8 mouse cellular contexts compared by ENCODE assay signal in the genomic region with DNA sequence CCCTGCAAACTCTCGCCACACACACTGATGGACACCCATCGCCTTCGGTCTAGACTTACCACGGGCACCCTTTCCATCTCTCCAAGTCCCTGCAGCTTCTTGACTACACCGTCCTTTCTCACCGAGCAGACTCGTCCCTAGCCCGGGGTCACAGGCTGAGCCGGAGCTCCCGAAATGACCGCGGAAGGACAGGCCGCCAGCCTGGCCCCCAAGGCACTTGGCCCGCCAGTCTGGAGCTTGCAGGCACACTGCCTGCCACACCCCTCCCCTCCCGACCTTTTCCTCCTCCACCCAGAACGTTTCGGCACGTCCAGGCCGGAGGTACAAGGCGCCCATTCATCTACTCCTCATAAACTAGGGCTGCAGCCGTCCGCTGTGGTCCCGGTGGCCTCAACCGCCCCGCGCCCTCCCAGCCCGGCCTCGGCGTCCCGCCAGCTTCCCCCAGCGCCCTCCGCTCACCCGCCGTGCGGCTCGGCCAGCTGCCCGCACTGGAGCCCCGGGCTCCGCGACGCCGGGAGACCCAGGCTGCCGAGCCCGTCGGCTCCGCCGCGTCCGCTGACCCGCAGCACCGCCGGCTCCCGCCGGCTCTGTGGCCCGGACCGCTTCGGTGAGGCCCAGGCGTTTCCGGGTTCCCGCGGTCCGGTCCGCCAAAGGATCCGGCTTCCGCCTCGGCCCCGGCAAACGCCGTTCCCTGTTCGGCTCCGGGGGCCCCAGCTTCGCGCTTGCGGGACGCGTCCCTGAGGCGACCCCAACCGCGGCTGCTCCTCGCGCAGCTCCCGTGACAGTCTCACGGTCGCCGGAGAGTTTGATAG. TPM values are rescaled to one million over a fixed set of nuclear protein-coding genes. Genes with fewer than 3 reads are reported as not detected.
DNase-seq lines count a peak whose midpoint lies in the region; ATAC-seq and TF ChIP-seq lines count a peak whose summit lies in the region.

No protein-coding gene starts in this region.

- DNase-seq in T-cell, adult 2 months (ENCODE audit: low spot score) = peak; percentile 66
- DNase-seq in cerebellum, postnatal 4 days (ENCODE audit: low spot score in 2 of 2) = peak; percentile 65 to 85
- peak; percentile 77 for DNase-seq in gastrocnemius, adult 18-20 months (ENCODE audit: low spot score)
- peak; percentile 81 to 85 for DNase-seq in left cerebral cortex, adult 2 months (ENCODE audit: extremely low spot score in 1 of 2, low spot score in 2 of 2)
- peak; percentile 46 for DNase-seq in retina, postnatal 7 days (ENCODE audit: low read depth, low spot score)
- DNase-seq in urinary bladder, adult 2 months (ENCODE audit: low spot score) = peak; percentile 83

- peak overlapping the region; percentile 98 for H3K9ac ChIP-seq in hindbrain, embryonic 16.5 days (ENCODE audit: low read depth, low read length)

- peaks cover 50% of the 10 kb centered on the region for H3K79me2 ChIP-seq in macrophage (ENCODE audit: inconsistent target)

- no peak for TF ChIP-seq CTCF in left cerebral cortex, adult 2 months (IDR thresholded peaks at IDR 0.05)

- H3K4me2 ChIP-seq in hindbrain, embryonic 16.5 days (ENCODE audit: low read length) = peak overlapping the region; percentile 96

- peak overlapping the region; percentile 78 for H3K27ac ChIP-seq in hindbrain, embryonic 16.5 days (ENCODE audit: low read depth, low read length)
- H3K27ac ChIP-seq in left cerebral cortex, adult 2 months = peak overlapping the region; percentile 83
- H3K27ac ChIP-seq in macrophage = 0 out of 2 replicates have a peak overlapping the region, but pooled peaks have one; percentile 15

- ATAC-seq in hindbrain, embryonic 16.5 days = peak; percentile 96

- no peaks in the 10 kb centered on the region for H3K9me3 ChIP-seq in hindbrain, embryonic 16.5 days (ENCODE audit: control insufficient read depth, low read length)

- WGBS in hindbrain, embryonic 16.5 days = under 1% methylated on average over 75 of the region's 85 CpGs
- 1% methylated on average over 84 of the region's 85 CpGs for WGBS in macrophage (ENCODE audit: missing documents)

- intact Hi-C loops in left cerebral cortex, adult 2 months (cut with DNase I) = loop anchor here (1.0 kb wide), 2 partner anchors 50 to 118 kb away; partner anchors contain the start of genes Mfsd14a and Sass6

- H3K4me1 ChIP-seq in hindbrain, embryonic 16.5 days (ENCODE audit: control insufficient read depth, insufficient read depth, low read depth, low read length) = peaks cover 15% of the 10 kb centered on the region

- no peaks in the 10 kb centered on the region for H3K27me3 ChIP-seq in hindbrain, embryonic 16.5 days (replicated peaks; ENCODE audit: control insufficient read depth, insufficient read depth, low read length)

- H3K4me3 ChIP-seq in hindbrain, embryonic 16.5 days (ENCODE audit: low read length) = peak overlapping the region; percentile 100
- H3K4me3 ChIP-seq in left cerebral cortex, adult 2 months = peak overlapping the region; percentile 95
- peak overlapping the region; percentile 69 for H3K4me3 ChIP-seq in macrophage (ENCODE audit: inconsistent target)

- H3K36me3 ChIP-seq in hindbrain, embryonic 16.5 days (ENCODE audit: control insufficient read depth, insufficient read depth, low read length) = no peaks in the 10 kb centered on the region
- H3K36me3 ChIP-seq in macrophage (ENCODE audit: inconsistent target) = no peaks in the 10 kb centered on the region

RNA-seq across cellular contexts. Expression of gene Slc35a3, which starts 0.8 kb away (rescaled TPM):
- 1 to 10 TPM; 6.2 to 6.5 TPM for total RNA-seq in gastrocnemius, adult 18-20 months (2021)
- polyA plus RNA-seq in hindbrain, embryonic 16.5 days (2015; fragmentation: Nextera tagmentation; extraction: Ambion mirVana) = 7.3 and 8.1 TPM in 2 replicates
- 10 to 100 TPM; 15.7 to 17.7 TPM for total RNA-seq in left cerebral cortex, adult 2 months (2021)
- total RNA-seq in macrophage (2018; cell fraction: chromatin; rRNA removed) = 10 to 100 TPM; 29.2 to 90.7 (median 61.6) TPM
- 10 to 100 TPM; 19.2 to 35.4 (median 26.4) TPM for total RNA-seq in macrophage (2018; cell fraction: cytosol; rRNA removed)
- total RNA-seq in macrophage (2018; cell fraction: nucleus; rRNA removed) = 10 to 100 TPM; 30.9 to 81.9 (median 49.6) TPM
- polyA plus RNA-seq in macrophage (2018) = 17.7 to 27.8 TPM (median 21.7 TPM) in 3 replicates
- polyA plus RNA-seq in urinary bladder, adult 2 months (2012; rRNA removed) = 14.3 and 17.1 TPM in 2 replicates

RNA-seq across cellular contexts. Expression of gene Gm43191, which starts 30.8 kb away (rescaled TPM):
- not detected for total RNA-seq in gastrocnemius, adult 18-20 months (2021)
- not detected in 2 replicates for polyA plus RNA-seq in hindbrain, embryonic 16.5 days (2015; fragmentation: Nextera tagmentation; extraction: Ambion mirVana)
- total RNA-seq in left cerebral cortex, adult 2 months (2021) = under 1 TPM in 1 of 2 experiments, not detected in 1; 0.56 TPM
- total RNA-seq in macrophage (2018; cell fraction: chromatin; rRNA removed) = 1 to 10 TPM in 1 of 26 experiments, not detected in 25; 5.5 TPM
- total RNA-seq in macrophage (2018; cell fraction: cytosol; rRNA removed) = not detected
- total RNA-seq in macrophage (2018; cell fraction: nucleus; rRNA removed) = not detected
- polyA plus RNA-seq in macrophage (2018) = not detected in 3 replicates
- not detected in 2 replicates for polyA plus RNA-seq in urinary bladder, adult 2 months (2012; rRNA removed)

RNA-seq across cellular contexts. Expression of gene Mfsd14a, which starts 49.4 kb away (rescaled TPM):
- 10 to 100 TPM; 10.5 to 11.0 TPM for total RNA-seq in gastrocnemius, adult 18-20 months (2021)
- 64.6 and 68.2 TPM in 2 replicates for polyA plus RNA-seq in hindbrain, embryonic 16.5 days (2015; fragmentation: Nextera tagmentation; extraction: Ambion mirVana)
- 10 to 100 TPM; 55.1 to 57.3 TPM for total RNA-seq in left cerebral cortex, adult 2 months (2021)
- total RNA-seq in macrophage (2018; cell fraction: chromatin; rRNA removed) = 100 to 1,000 TPM in 2 of 26 experiments, 10 to 100 TPM in 24; 44.1 to 106 (median 79.4) TPM
- total RNA-seq in macrophage (2018; cell fraction: cytosol; rRNA removed) = 10 to 100 TPM; 38.9 to 55.1 (median 47.3) TPM
- 10 to 100 TPM; 44.6 to 94.0 (median 66.0) TPM for total RNA-seq in macrophage (2018; cell fraction: nucleus; rRNA removed)
- 40.3 to 52.4 TPM (median 44.3 TPM) in 3 replicates for polyA plus RNA-seq in macrophage (2018)
- polyA plus RNA-seq in urinary bladder, adult 2 months (2012; rRNA removed) = 40.3 and 49.0 TPM in 2 replicates

Comparison
In these comparisons a context has a peak if more than half of its experiments do, and no peak if none do; other contexts are left out.
1. Peak in every context shown above with its lines: DNase-seq, ATAC-seq, H3K4me3 ChIP-seq and H3K27ac ChIP-seq.
2. H3K27ac ChIP-seq: peak in every context shown above with its lines; median percentile 83 in left cerebral cortex, adult 2 months; 78 in hindbrain, embryonic 16.5 days; 15 in macrophage.